Mouse (Mus musculus) CH12.LX (cell line): ENCODE results near the gene Tspo2. TPM values are rescaled to one million over a fixed set of nuclear protein-coding genes. Genes with fewer than 3 reads are reported as not detected.
A peak's percentile ranks its signal among the peaks of the same experiment; 100 is the strongest.

ENCODE experiments used
- DNase-seq: peaks from one replicate; pipeline ENCODE4 v3.0.0-alpha.2; 2013; ENCODE audit errors: extremely low read depth
- H3K27ac ChIP-seq: 2 replicates; pipeline ENCODE4 v1.5.1; 2012; ENCODE audit warnings: low read depth, mild to moderate bottlenecking, control low read depth, moderate library complexity; ENCODE audit not compliant: insufficient read depth
- H3K27me3 ChIP-seq: replicated peaks from 2 replicates; pipeline ENCODE3; 2012; ENCODE audit warnings: inconsistent platforms
- H3K36me3 ChIP-seq, 2 experiments: replicated peaks in 1 of 2; 2 replicates each; pipeline versions ENCODE3 to v1.6.1; 2012; ENCODE audit warnings: inconsistent platforms in 1 of 2, low read length in 1 of 2, mild to moderate bottlenecking in 1 of 2, mixed read lengths in 1 of 2, moderate library complexity in 1 of 2; ENCODE audit not compliant: control insufficient read depth in 1 of 2, insufficient read depth in 1 of 2
- H3K4me1 ChIP-seq, 2 experiments: 2 replicates each; pipeline ENCODE4 v1.6.1; 2012; ENCODE audit warnings: inconsistent platforms in 1 of 2, moderate library complexity in 1 of 2; ENCODE audit not compliant: insufficient read depth in 2 of 2, control insufficient read depth in 1 of 2
- H3K4me2 ChIP-seq: 2 replicates; pipeline ENCODE4 v1.6.1; 2012; ENCODE audit warnings: low read depth, mild to moderate bottlenecking, control low read depth; ENCODE audit not compliant: poor library complexity, insufficient read depth, severe bottlenecking
- H3K4me3 ChIP-seq, 3 experiments: fragments of 150-350 bp in 1 of 3; sonication (generic) in 1 of 3; replicated peaks in 1 of 3; 2 replicates each; pipeline versions ENCODE3 to v1.5.1; 2011 to 2012; ENCODE audit warnings: low read depth in 2 of 3, low read length in 2 of 3, mild to moderate bottlenecking in 2 of 3, moderate library complexity in 2 of 3, control low read depth in 1 of 3, improper control_type of control experiment in 1 of 3, inconsistent platforms in 1 of 3, mixed read lengths in 1 of 3; ENCODE audit not compliant: poor library complexity in 1 of 3
- H3K79me2 ChIP-seq: replicated peaks from 2 replicates; pipeline ENCODE4 v1.6.1; 2012; ENCODE audit warnings: mild to moderate bottlenecking, moderate library complexity; ENCODE audit not compliant: control insufficient read depth, poor library complexity, insufficient read depth, severe bottlenecking; ENCODE audit errors: extremely low read depth
- H3K9ac ChIP-seq: 2 replicates; pipeline ENCODE4 v1.6.1; 2012; ENCODE audit warnings: low read depth, mild to moderate bottlenecking, control low read depth, moderate library complexity; ENCODE audit not compliant: insufficient read depth
- H3K9me3 ChIP-seq: replicated peaks from 2 replicates; pipeline ENCODE3; 2012; ENCODE audit warnings: low read length, inconsistent platforms, mixed read lengths
- BHLHE40 ChIP-seq: IDR thresholded peaks from 2 replicates; pipeline ENCODE4 v1.6.1; 2011; ENCODE audit warnings: mild to moderate bottlenecking, low read depth, low read length, improper control_type of control experiment
- CHD2 ChIP-seq: IDR thresholded peaks from 2 replicates; pipeline ENCODE4 v1.6.1; 2011; ENCODE audit warnings: low read length, improper control_type of control experiment
- E2F4 ChIP-seq: IDR thresholded peaks from 2 replicates; pipeline ENCODE4 v1.6.1; 2011; ENCODE audit warnings: low read depth, low read length, improper control_type of control experiment; ENCODE audit not compliant: insufficient replicate concordance
- EP300 ChIP-seq: IDR thresholded peaks from 2 replicates; pipeline ENCODE4 v1.6.1; 2011; ENCODE audit warnings: low read length, improper control_type of control experiment
- JUND ChIP-seq: conservative IDR thresholded peaks from 2 replicates; pipeline ENCODE4 v1.6.1; 2011; ENCODE audit warnings: low read depth, low read length, improper control_type of control experiment
- MAFK ChIP-seq: IDR thresholded peaks from 2 replicates; pipeline ENCODE4 v1.6.1; 2011; ENCODE audit warnings: low read length, improper control_type of control experiment; ENCODE audit not compliant: insufficient replicate concordance
- MAX ChIP-seq: IDR thresholded peaks from 2 replicates; pipeline ENCODE4 v1.6.1; 2011; ENCODE audit warnings: low read length, improper control_type of control experiment
- NELFE ChIP-seq: IDR thresholded peaks from 2 replicates; pipeline ENCODE4 v1.6.1; 2011; ENCODE audit warnings: low read depth, low read length, improper control_type of control experiment
- PAX5 ChIP-seq: IDR thresholded peaks from 2 replicates; pipeline ENCODE4 v1.6.1; 2012; ENCODE audit warnings: low read length, inconsistent platforms, mixed read lengths
- POLR2AphosphoS2 ChIP-seq: IDR thresholded peaks from 2 replicates; pipeline ENCODE4 v1.6.1; 2011; ENCODE audit warnings: low read depth, low read length, improper control_type of control experiment
- RAD21 ChIP-seq: IDR thresholded peaks from 2 replicates; pipeline ENCODE4 v1.6.1; 2011; ENCODE audit warnings: low read depth, mild to moderate bottlenecking, low read length, improper control_type of control experiment, moderate library complexity
- TCF12 ChIP-seq: IDR thresholded peaks from 2 replicates; pipeline ENCODE4 v1.6.1; 2014; ENCODE audit warnings: low read depth, mild to moderate bottlenecking, inconsistent platforms, low read length, improper control_type of control experiment
- UBTF ChIP-seq: IDR thresholded peaks from 2 replicates; pipeline ENCODE4 v1.6.1; 2012; ENCODE audit warnings: low read depth, mild to moderate bottlenecking, inconsistent platforms, low read length, improper control_type of control experiment, moderate library complexity
- USF1 ChIP-seq: IDR thresholded peaks from 2 replicates; pipeline ENCODE4 v1.6.1; 2014; ENCODE audit warnings: low read depth, mild to moderate bottlenecking, inconsistent platforms, low read length, improper control_type of control experiment
- USF2 ChIP-seq: conservative IDR thresholded peaks from 2 replicates; pipeline ENCODE4 v1.6.1; 2011; ENCODE audit warnings: low read depth, low read length, improper control_type of control experiment
- ZNF384 ChIP-seq: IDR thresholded peaks from 2 replicates; pipeline ENCODE4 v1.6.1; 2012; ENCODE audit warnings: low read depth, low read length, improper control_type of control experiment, inconsistent platforms
- dilution Hi-C: fragments of 300-500 bp; cut with MboI; formaldehyde crosslinking; loops from 2 replicates; pipeline ENCODE4 v1.14.3; 2020; ENCODE audit warnings: low sequenced_read_pairs; ENCODE audit not compliant: extremely low pct_unique_long_range_greater_than_20kb, extremely low pct_ligation_motif_present
- in situ Hi-C: fragments of 300-500 bp; cut with MboI; formaldehyde crosslinking; loops from 3 replicates; pipeline ENCODE4 v1.14.3; 2019; ENCODE audit warnings: low sequenced_read_pairs, low pct_ligation_motif_present, low pct_unique_long_range_greater_than_20kb, mixed read lengths
- polyA plus RNA-seq: library from polyadenylated mRNA; unstranded; fragments of >175 nt; gene quantifications from 2 replicates; pipeline ENCODE4 v1.2.1, GENCODE M21; 2012; ENCODE audit warnings: low read depth; ENCODE audit not compliant: insufficient read length
- total RNA-seq, 2 experiments: library from RNA; depleted of rRNA; stranded (reverse); fragments of 300-350 nt in 1 of 2; fragments of >200 nt in 1 of 2; gene quantifications; 2 replicates each; pipeline ENCODE4 v1.2.3; 2012 to 2014

Tspo2 gene
- total and polyA plus RNA-seq, 3 experiments = not detected

DNA sequence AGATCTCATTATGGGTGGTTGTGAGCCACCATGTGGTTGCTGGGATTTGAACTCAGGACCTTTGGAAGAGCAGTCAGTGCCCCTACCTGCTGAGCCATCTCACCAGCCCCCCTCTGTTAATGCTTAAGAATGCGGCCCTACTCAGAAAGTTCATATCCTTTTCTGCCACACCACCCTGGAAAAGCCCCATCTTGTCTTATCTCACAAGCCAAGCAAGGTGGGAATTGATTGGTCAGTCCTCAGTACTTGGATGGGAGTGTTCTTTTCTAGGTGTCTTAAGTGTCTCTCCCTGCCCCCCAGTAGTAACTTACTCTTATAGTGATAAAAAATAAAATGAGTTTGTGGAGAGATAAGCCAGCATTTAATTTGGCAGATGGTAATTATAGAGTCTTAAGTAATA is 46.6 kb downstream of the Tspo2 start:
- in situ Hi-C loops = no loop called here
- H3K4me1 ChIP-seq = peaks cover 23 to 71% of the 10 kb centered on the region in 2 experiments
- no peak overlapping the region for H3K9ac ChIP-seq
- no peak for DNase-seq
- no peak overlapping the region for H3K4me3 ChIP-seq
- dilution Hi-C loops = no loop called here
- peaks cover 8 to 60% of the 10 kb centered on the region in 2 experiments for H3K36me3 ChIP-seq
- H3K9me3 ChIP-seq = no peaks in the 10 kb centered on the region
- no peak overlapping the region for H3K4me2 ChIP-seq
- no peaks in the 10 kb centered on the region for H3K27me3 ChIP-seq
- H3K79me2 ChIP-seq = peaks cover 79% of the 10 kb centered on the region
- TF ChIP-seq USF2 = no peak
- H3K27ac ChIP-seq = no peak overlapping the region

DNA sequence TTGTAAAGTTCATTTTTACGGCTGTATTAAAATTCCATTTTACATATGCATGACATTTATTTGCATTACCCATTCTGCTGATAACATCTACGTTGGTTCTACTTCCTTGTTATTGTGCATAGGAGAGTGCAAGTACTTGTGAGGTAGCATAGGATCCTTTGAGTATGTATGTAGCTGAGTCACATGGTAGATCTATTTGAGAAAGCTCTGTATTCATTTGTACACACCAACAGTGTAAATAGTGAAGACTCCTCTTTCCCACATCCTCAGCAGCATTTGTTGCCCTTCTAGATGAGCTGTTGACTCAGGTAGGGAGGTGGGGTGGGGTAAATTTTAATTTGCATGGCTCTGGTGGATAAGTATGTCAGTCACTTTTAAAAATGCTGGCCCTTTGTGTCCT is 47.5 kb downstream of the Tspo2 start:
- H3K36me3 ChIP-seq = peaks cover 14 to 68% of the 10 kb centered on the region in 2 experiments
- H3K9me3 ChIP-seq = no peaks in the 10 kb centered on the region
- H3K9ac ChIP-seq = no peak overlapping the region; the same call in 1 of the 2 replicates
- dilution Hi-C loops (no loop called here), in situ Hi-C loops (no loop called here)
- H3K4me2 ChIP-seq = peak overlapping the region; percentile 26
- no peak for DNase-seq
- H3K4me1 ChIP-seq = peaks cover 23 to 78% of the 10 kb centered on the region in 2 experiments
- H3K79me2 ChIP-seq = peaks cover 86% of the 10 kb centered on the region
- H3K4me3 ChIP-seq = no peak overlapping the region
- TF ChIP-seq NELFE (no peak), UBTF (no peak), EP300 (no peak), ZNF384 (no peak), POLR2AphosphoS2 (no peak), RAD21 (no peak), PAX5 (no peak), USF1 (no peak), JUND (no peak), BHLHE40 (no peak), MAFK (no peak), CHD2 (no peak), MAX (no peak), E2F4 (no peak), TCF12 (no peak)
- peak overlapping the region; percentile 84 for H3K27ac ChIP-seq
- no peaks in the 10 kb centered on the region for H3K27me3 ChIP-seq
